Mouse (Mus musculus) MEL (cell line): ENCODE data around the gene Prkar1b. TPM values are rescaled to one million over a fixed set of nuclear protein-coding genes. Genes with fewer than 3 reads are reported as not detected.

Source experiments
- DNase-seq: peaks from one replicate; pipeline ENCODE4 v3.0.0; 2011; ENCODE audit warnings: low read depth, low spot score
- H3K27ac ChIP-seq: 2 replicates; pipeline ENCODE4 v1.5.1; 2012; ENCODE audit warnings: low read depth, mild to moderate bottlenecking, control low read depth, low read length, moderate library complexity; ENCODE audit not compliant: control insufficient read depth
- H3K27me3 ChIP-seq, 2 experiments: fragments of 150-350 bp in 1 of 2; sonication (generic) in 1 of 2; 2 replicates each; pipeline ENCODE4 v1.6.1; 2012; ENCODE audit warnings: low read length in 2 of 2, mild to moderate bottlenecking in 2 of 2, improper control_type of control experiment in 1 of 2, moderate library complexity in 1 of 2; ENCODE audit not compliant: insufficient read depth in 2 of 2, control insufficient read depth in 1 of 2
- H3K36me3 ChIP-seq, 2 experiments: 2 replicates each; pipeline ENCODE4 v1.6.1; 2012 to 2014; ENCODE audit warnings: low read length in 2 of 2, improper control_type of control experiment in 1 of 2, inconsistent platforms in 1 of 2, mild to moderate bottlenecking in 1 of 2; ENCODE audit not compliant: insufficient read depth in 2 of 2, control insufficient read depth in 1 of 2
- H3K4me1 ChIP-seq, 2 experiments: fragments of 150-350 bp in 1 of 2; sonication (generic) in 1 of 2; 2 replicates each; pipeline ENCODE4 v1.6.1; 2012; ENCODE audit warnings: low read length in 2 of 2, improper control_type of control experiment in 1 of 2, mild to moderate bottlenecking in 1 of 2; ENCODE audit not compliant: insufficient read depth in 2 of 2, control insufficient read depth in 1 of 2
- H3K4me3 ChIP-seq, 2 experiments: fragments of 150-350 bp in 1 of 2; sonication (generic) in 1 of 2; 2 replicates each; pipeline ENCODE4 v1.5.1; 2012; ENCODE audit warnings: low read depth in 2 of 2, low read length in 2 of 2, mild to moderate bottlenecking in 2 of 2, moderate library complexity in 2 of 2, control low read depth in 1 of 2, improper control_type of control experiment in 1 of 2; ENCODE audit not compliant: control insufficient read depth in 1 of 2, insufficient read depth in 1 of 2
- H3K79me2 ChIP-seq: 2 replicates; pipeline ENCODE4 v1.6.1; 2012; ENCODE audit warnings: mild to moderate bottlenecking, low read length, moderate library complexity; ENCODE audit not compliant: control insufficient read depth, poor library complexity, insufficient read depth
- H3K9ac ChIP-seq: 2 replicates; pipeline ENCODE4 v1.6.1; 2012; ENCODE audit warnings: low read depth, mild to moderate bottlenecking, control low read depth, low read length, moderate library complexity; ENCODE audit not compliant: control insufficient read depth, poor library complexity, severe bottlenecking
- H3K9me3 ChIP-seq: fragments of 150-350 bp; sonication (generic); replicated peaks from 2 replicates; pipeline ENCODE4 v1.6.1; 2012; ENCODE audit warnings: mild to moderate bottlenecking, low read length, improper control_type of control experiment, moderate library complexity; ENCODE audit not compliant: insufficient read depth
- BHLHE40 ChIP-seq: IDR thresholded peaks from 2 replicates; pipeline ENCODE4 v1.6.1; 2012; ENCODE audit warnings: low read depth, mild to moderate bottlenecking, inconsistent platforms, low read length, improper control_type of control experiment, borderline replicate concordance
- CHD1 ChIP-seq: IDR thresholded peaks from 2 replicates; pipeline ENCODE4 v1.6.1; 2012; ENCODE audit warnings: low read depth, mild to moderate bottlenecking, inconsistent platforms, low read length, improper control_type of control experiment
- CHD2 ChIP-seq: IDR thresholded peaks from 2 replicates; pipeline ENCODE4 v1.6.1; 2011; ENCODE audit warnings: low read length, improper control_type of control experiment
- CTCF ChIP-seq, 3 experiments: IDR thresholded peaks in 2 of 3; conservative IDR thresholded peaks in 1 of 3; 2 replicates each; pipeline ENCODE4 v1.5.1; 2011 to 2012; ENCODE audit warnings: low read length in 3 of 3, low read depth in 2 of 3, mild to moderate bottlenecking in 2 of 3, improper control_type of control experiment in 1 of 3, inconsistent platforms in 1 of 3, mixed read lengths in 1 of 3, moderate library complexity in 1 of 3; ENCODE audit not compliant: control insufficient read depth in 1 of 3, insufficient read depth in 1 of 3, poor library complexity in 1 of 3, severe bottlenecking in 1 of 3
- ELF1 ChIP-seq: IDR thresholded peaks from 2 replicates; pipeline ENCODE4 v1.6.1; 2014; ENCODE audit warnings: low read depth, mild to moderate bottlenecking, inconsistent platforms, low read length, improper control_type of control experiment, moderate library complexity
- EP300 ChIP-seq, 2 experiments: IDR thresholded peaks; 2 replicates each; pipeline ENCODE4 v1.6.1; 2011; ENCODE audit warnings: improper control_type of control experiment in 2 of 2, low read length in 2 of 2, low read depth in 1 of 2, mild to moderate bottlenecking in 1 of 2
- ETS1 ChIP-seq: IDR thresholded peaks from 2 replicates; pipeline ENCODE4 v1.6.1; 2012; ENCODE audit warnings: low read depth, mild to moderate bottlenecking, inconsistent platforms, low read length, improper control_type of control experiment, moderate library complexity
- GATA1 ChIP-seq: IDR thresholded peaks from 2 replicates; pipeline ENCODE4 v1.6.1; 2011; ENCODE audit warnings: low read depth, low read length, improper control_type of control experiment
- HCFC1 ChIP-seq: IDR thresholded peaks from 2 replicates; pipeline ENCODE4 v1.6.1; 2012; ENCODE audit warnings: low read depth, mild to moderate bottlenecking, inconsistent platforms, low read length, improper control_type of control experiment, moderate library complexity
- KAT2A ChIP-seq: conservative IDR thresholded peaks from 2 replicates; pipeline ENCODE4 v1.6.1; 2012; ENCODE audit warnings: low read depth, low read length, improper control_type of control experiment, inconsistent platforms
- MAX ChIP-seq: IDR thresholded peaks from 2 replicates; pipeline ENCODE4 v1.6.1; 2011; ENCODE audit warnings: low read length, improper control_type of control experiment
- MAZ ChIP-seq: IDR thresholded peaks from 2 replicates; pipeline ENCODE4 v1.6.1; 2012; ENCODE audit warnings: low read depth, mild to moderate bottlenecking, inconsistent platforms, low read length, improper control_type of control experiment
- MEF2A ChIP-seq: IDR thresholded peaks from 2 replicates; pipeline ENCODE4 v1.6.1; 2014; ENCODE audit warnings: low read depth, mild to moderate bottlenecking, inconsistent platforms, low read length, improper control_type of control experiment; ENCODE audit not compliant: poor library complexity, insufficient replicate concordance, severe bottlenecking; ENCODE audit errors: extremely low read depth
- MXI1 ChIP-seq: IDR thresholded peaks from 2 replicates; pipeline ENCODE4 v1.6.1; 2011; ENCODE audit warnings: mild to moderate bottlenecking, low read depth, low read length, improper control_type of control experiment
- NELFE ChIP-seq: IDR thresholded peaks from 2 replicates; pipeline ENCODE4 v1.6.1; 2011; ENCODE audit warnings: low read depth, low read length, improper control_type of control experiment
- NRF1 ChIP-seq: IDR thresholded peaks from 2 replicates; pipeline ENCODE4 v1.6.1; 2014; ENCODE audit warnings: low read depth, mild to moderate bottlenecking, inconsistent platforms, low read length, improper control_type of control experiment, moderate library complexity; ENCODE audit not compliant: poor library complexity, insufficient read depth, severe bottlenecking
- POLR2A ChIP-seq, 2 experiments: IDR thresholded peaks; 2 replicates each; pipeline ENCODE4 v1.6.1; 2011 to 2012; ENCODE audit warnings: low read length in 2 of 2, mild to moderate bottlenecking in 2 of 2, control low read depth in 1 of 2, improper control_type of control experiment in 1 of 2, low read depth in 1 of 2, moderate library complexity in 1 of 2; ENCODE audit not compliant: control insufficient read depth in 1 of 2, insufficient read depth in 1 of 2, poor library complexity in 1 of 2
- POLR2AphosphoS2 ChIP-seq: IDR thresholded peaks from 2 replicates; pipeline ENCODE4 v1.6.1; 2011; ENCODE audit warnings: low read length, improper control_type of control experiment
- POLR2AphosphoS5 ChIP-seq: IDR thresholded peaks from 2 replicates; pipeline ENCODE4 v1.6.1; 2012; ENCODE audit warnings: low read depth, borderline replicate concordance, mild to moderate bottlenecking, inconsistent platforms, low read length, moderate library complexity, mixed read lengths
- RAD21 ChIP-seq: IDR thresholded peaks from 2 replicates; pipeline ENCODE4 v1.6.1; 2011; ENCODE audit warnings: mild to moderate bottlenecking, low read depth, low read length, improper control_type of control experiment
- RCOR1 ChIP-seq: IDR thresholded peaks from 2 replicates; pipeline ENCODE4 v1.6.1; 2012; ENCODE audit warnings: low read depth, mild to moderate bottlenecking, inconsistent platforms, low read length, improper control_type of control experiment
- SIN3A ChIP-seq: IDR thresholded peaks from 2 replicates; pipeline ENCODE4 v1.6.1; 2012; ENCODE audit warnings: low read length, improper control_type of control experiment, inconsistent platforms
- SMC3 ChIP-seq: IDR thresholded peaks from 2 replicates; pipeline ENCODE4 v1.6.1; 2011; ENCODE audit warnings: low read depth, low read length, improper control_type of control experiment
- TCF12 ChIP-seq: IDR thresholded peaks from 2 replicates; pipeline ENCODE4 v1.6.1; 2014; ENCODE audit warnings: low read depth, mild to moderate bottlenecking, inconsistent platforms, low read length, improper control_type of control experiment, moderate library complexity
- UBTF ChIP-seq: IDR thresholded peaks from 2 replicates; pipeline ENCODE4 v1.6.1; 2012; ENCODE audit warnings: low read depth, mild to moderate bottlenecking, inconsistent platforms, low read length, improper control_type of control experiment, moderate library complexity, borderline replicate concordance; ENCODE audit not compliant: insufficient read depth
- USF1 ChIP-seq: IDR thresholded peaks from 2 replicates; pipeline ENCODE4 v1.6.1; 2014; ENCODE audit warnings: low read depth, mild to moderate bottlenecking, inconsistent platforms, low read length, improper control_type of control experiment, moderate library complexity
- ZC3H11A ChIP-seq: IDR thresholded peaks from 2 replicates; pipeline ENCODE4 v1.6.1; 2012; ENCODE audit warnings: low read depth, mild to moderate bottlenecking, inconsistent platforms, low read length, improper control_type of control experiment
- polyA plus RNA-seq, 2 experiments: library from polyadenylated mRNA; stranded (reverse) in 1 of 2; unstranded in 1 of 2; fragments of >175 nt in 1 of 2; fragments of >200 nt in 1 of 2; gene quantifications; 2 replicates each; pipeline versions ENCODE4 v1.2.1 to v1.2.4; 2012; ENCODE audit warnings: low replicate concordance in 2 of 2, low read depth in 1 of 2; ENCODE audit not compliant: insufficient read length in 2 of 2, insufficient read depth in 1 of 2, missing spikeins in 1 of 2
- total RNA-seq: library from RNA; depleted of rRNA; stranded (reverse); fragments of 300-350 nt; gene quantifications from 2 replicates; pipeline ENCODE4 v1.2.3, GENCODE M21; 2012

Prkar1b gene
- total and polyA plus RNA-seq, 3 experiments, result not detected

DNA sequence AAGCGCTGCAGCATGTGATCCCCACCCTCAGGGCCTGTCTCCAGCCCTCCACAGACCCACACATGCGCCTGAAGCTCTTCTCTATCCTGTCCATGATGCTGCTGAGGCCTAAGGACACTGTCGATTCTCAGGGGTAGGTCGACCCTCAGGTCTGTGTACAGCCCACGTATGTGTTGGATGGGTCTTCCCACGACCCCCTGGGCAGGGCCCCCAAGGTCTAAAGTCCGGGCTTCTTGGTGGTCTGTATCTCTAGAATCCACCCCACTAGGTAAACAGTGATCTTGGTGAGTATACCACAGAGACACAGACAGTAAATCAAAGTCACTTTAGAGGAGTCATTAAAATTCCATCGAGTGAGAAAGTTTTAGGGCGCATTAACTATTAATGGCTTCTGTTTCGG lies 24.3 kb upstream of the Prkar1b start:
- Histone ChIP-seq H3K79me2 (no peaks in the 10 kb centered on the region), H3K36me3 (no peaks in the 10 kb centered on the region), H3K27me3 (no peaks in the 10 kb centered on the region), H3K27ac (no peak overlapping the region), H3K4me3 (no peak overlapping the region), H3K9me3 (no peaks in the 10 kb centered on the region), H3K4me1 (no peaks in the 10 kb centered on the region), H3K9ac (no peak overlapping the region)
- TF ChIP-seq TCF12 (no peak), RAD21 (no peak), BHLHE40 (no peak), RCOR1 (no peak), POLR2AphosphoS5 (no peak), CTCF (IDR thresholded peaks at IDR 0.05 in 2 of 3, conservative IDR thresholded peaks at IDR 0.05 in 1 of 3; ENCODE audit: control insufficient read depth in 1 of 3, insufficient read depth in 1 of 3, low read depth in 2 of 3, low read length in 3 of 3, poor library complexity in 1 of 3, severe bottlenecking in 1 of 3) (no peak), ELF1 (no peak), ZC3H11A (no peak), ETS1 (no peak), KAT2A (no peak), UBTF (no peak), CHD1 (no peak), MEF2A (no peak), SIN3A (no peak), POLR2A (IDR thresholded peaks at IDR 0.05; ENCODE audit: control insufficient read depth in 1 of 2, insufficient read depth in 1 of 2, low read depth in 1 of 2, low read length in 2 of 2, poor library complexity in 1 of 2) (no peak)
- DNase-seq, result no peak

- H3K79me2 ChIP-seq, result no peaks in the 10 kb centered on the region
- no peaks in the 10 kb centered on the region for H3K27me3 ChIP-seq
- no peak for DNase-seq
- no peak overlapping the region for H3K4me3 ChIP-seq
- no peaks in the 10 kb centered on the region for H3K36me3 ChIP-seq
- no peak for TF ChIP-seq BHLHE40
- TF ChIP-seq POLR2AphosphoS5, result no peak
- no peak for TF ChIP-seq RCOR1
- no peak for TF ChIP-seq MEF2A
- TF ChIP-seq UBTF, result no peak
- TF ChIP-seq HCFC1, result no peak
- no peak for TF ChIP-seq NRF1
- no peak for TF ChIP-seq GATA1
- TF ChIP-seq USF1, result no peak
- TF ChIP-seq NELFE, result no peak
- no peak for TF ChIP-seq CHD1
- no peak for TF ChIP-seq SMC3
- no peak for TF ChIP-seq ELF1
- TF ChIP-seq POLR2AphosphoS2, result no peak
- no peak for TF ChIP-seq EP300 (IDR thresholded peaks at IDR 0.05; ENCODE audit: low read depth in 1 of 2, low read length in 2 of 2)
- TF ChIP-seq CHD2, result no peak
- TF ChIP-seq MAX, result no peak
- no peak for TF ChIP-seq MXI1
- TF ChIP-seq MAZ, result no peak
- H3K27ac ChIP-seq, result no peak overlapping the region
- H3K9ac ChIP-seq, result no peak overlapping the region
- no peaks in the 10 kb centered on the region for H3K4me1 ChIP-seq
- H3K9me3 ChIP-seq, result no peaks in the 10 kb centered on the region
Observed at GRCm38 (mm10) chr5:139171929-139172328, 22.1 kb upstream of the Prkar1b start.
